Mouse (Mus musculus) liver, adult 2 months (tissue): Measurements from ENCODE around the gene Dolpp1. TPM values are rescaled to one million over a fixed set of nuclear protein-coding genes. Genes with fewer than 3 reads are reported as not detected.
A peak's percentile ranks its signal among the peaks of the same experiment; 100 is the strongest.
"Not testable (repeated sequence)": the region's sequence is repeated elsewhere in the genome, so short reads cannot be mapped to it uniquely, and the experiment has no call there.

Experiments used
- DNase-seq: peaks from one replicate; pipeline ENCODE4 v3.0.0-alpha.2; 2011; ENCODE audit warnings: low read depth, low spot score; ENCODE audit errors: extremely low read depth
- H3K27ac ChIP-seq: fragments of 200-500 bp; replicated peaks from 2 replicates; pipeline ENCODE4 v1.5.1; 2012; ENCODE audit warnings: low read depth, mild to moderate bottlenecking, control low read depth, inconsistent platforms, low read length; ENCODE audit not compliant: insufficient read depth
- H3K27me3 ChIP-seq: fragments of 200-500 bp; 2 replicates; pipeline ENCODE4 v1.6.1; 2012; ENCODE audit warnings: mild to moderate bottlenecking, moderate library complexity, low read length, inconsistent platforms; ENCODE audit not compliant: control insufficient read depth, insufficient read depth
- H3K36me3 ChIP-seq: fragments of 200-500 bp; 2 replicates; pipeline ENCODE4 v1.6.1; 2012; ENCODE audit warnings: low read length, inconsistent platforms; ENCODE audit not compliant: control insufficient read depth, insufficient read depth
- H3K4me1 ChIP-seq: fragments of 200-500 bp; 2 replicates; pipeline ENCODE4 v1.6.1; 2011; ENCODE audit warnings: low read length; ENCODE audit not compliant: control insufficient read depth, insufficient read depth
- H3K4me3 ChIP-seq: fragments of 200-500 bp; 2 replicates; pipeline ENCODE4 v1.5.1; 2011; ENCODE audit warnings: low read depth, mild to moderate bottlenecking, control low read depth, low read length, moderate library complexity; ENCODE audit not compliant: insufficient read depth
- H3K79me2 ChIP-seq: fragments of 200-500 bp; 2 replicates; pipeline ENCODE4 v1.6.1; 2012; ENCODE audit warnings: inconsistent platforms, mild to moderate bottlenecking, low read length, moderate library complexity; ENCODE audit not compliant: control insufficient read depth, insufficient read depth
- H3K9ac ChIP-seq: fragments of 200-500 bp; 2 replicates; pipeline ENCODE4 v1.6.1; 2012; ENCODE audit warnings: low read depth, mild to moderate bottlenecking, control low read depth, inconsistent platforms, low read length
- CTCF ChIP-seq: fragments of 200-500 bp; IDR thresholded peaks from 2 replicates; pipeline ENCODE4 v1.5.1; 2011; ENCODE audit warnings: low read depth, low read length, control low read depth
- POLR2A ChIP-seq: fragments of 200-500 bp; IDR thresholded peaks from 2 replicates; pipeline ENCODE4 v1.6.1; 2011; ENCODE audit warnings: low read length, control low read depth; ENCODE audit not compliant: insufficient read depth; ENCODE audit errors: extremely low read depth
- WGBS: fragments of 180-500 bp; shearing (Covaris S2); methylation state at CpG from one replicate; pipeline ENCODE4 v1.1.7; 2018; 5-methylcytosine and 5-hydroxymethylcytosine counted together
- polyA plus RNA-seq: library from polyadenylated mRNA; depleted of rRNA; stranded (reverse); fragments of >200 nt; gene quantifications from 2 replicates; pipeline ENCODE4 v1.2.3, GENCODE M21; 2012
- total RNA-seq: library from RNA; depleted of rRNA; stranded (reverse); fragments of >200 nt; gene quantifications from 2 replicates; pipeline ENCODE4 v1.2.3, GENCODE M21; 2014

The Dolpp1 gene
- total and polyA plus RNA-seq, 2 experiments, result 8.9 to 44.8 TPM

GRCm38 (mm10) chr2:30415157-30415935 lies 23.3 kb downstream of the Dolpp1 start, which contains the start of gene Crat:
TSS of gene Crat (minus strand) at chr2:30415813.
- Histone ChIP-seq H3K79me2 (peaks cover 35% of the 10 kb centered on the region), H3K4me3 (peak within 1 kb of the TSS; percentile 73), H3K9ac (peak within 1 kb of the TSS; percentile 75), H3K36me3 (no peaks in the 10 kb centered on the region), H3K27ac (peak within 1 kb of the TSS; percentile 92), H3K4me1 (peaks cover 26% of the 10 kb centered on the region), H3K27me3 (no peaks in the 10 kb centered on the region)
- WGBS, result 1% methylated on average over 58 of the region's 58 CpGs
- peak; percentile 81 for TF ChIP-seq POLR2A
- TF ChIP-seq CTCF, result no peak
- DNase-seq, result peak; percentile 95

- Histone ChIP-seq H3K9ac (peak within 1 kb of the TSS; percentile 75), H3K4me1 (peaks cover 25% of the 10 kb centered on the region), H3K27me3 (no peaks in the 10 kb centered on the region), H3K27ac (peak within 1 kb of the TSS; percentile 92), H3K36me3 (no peaks in the 10 kb centered on the region), H3K79me2 (peaks cover 35% of the 10 kb centered on the region), H3K4me3 (peak within 1 kb of the TSS; percentile 73)
- TF ChIP-seq POLR2A (peak; percentile 96), CTCF (no peak)
- WGBS, result under 1% methylated on average over 64 of the region's 67 CpGs
- no peak for DNase-seq
These were observed 24.0 kb downstream of the Dolpp1 start, which contains the start of gene Ptpa for GRCm38 (mm10) chr2:30415936-30416648. TSS of gene Ptpa (plus strand) at chr2:30416039.

- TF ChIP-seq CTCF (no peak), POLR2A (no peak)
- H3K9ac ChIP-seq, result peak overlapping the region; percentile 75
- H3K36me3 ChIP-seq, result no peaks in the 10 kb centered on the region
- H3K4me3 ChIP-seq, result peak overlapping the region; percentile 73
- H3K79me2 ChIP-seq, result peaks cover 35% of the 10 kb centered on the region
- WGBS, result under 1% methylated on average over 7 of the region's 7 CpGs
- no peak overlapping the region for H3K27ac ChIP-seq
- H3K4me1 ChIP-seq, result peaks cover 25% of the 10 kb centered on the region
- no peaks in the 10 kb centered on the region for H3K27me3 ChIP-seq
- no peak for DNase-seq
These were observed 24.6 kb downstream of the Dolpp1 start for GRCm38 (mm10) chr2:30416649-30416965.

GRCm38 (mm10) chr2:30417154-30417553 lies 25.1 kb downstream of the Dolpp1 start:
- DNase-seq, H3K27me3 ChIP-seq, H3K4me3 ChIP-seq, H3K27ac ChIP-seq, H3K36me3 ChIP-seq, H3K9ac ChIP-seq: not testable (repeated sequence)
- 53% methylated on average over 6 of the region's 6 CpGs for WGBS
- Histone ChIP-seq H3K79me2 (peaks cover 35% of the 10 kb centered on the region), H3K4me1 (peaks cover 25% of the 10 kb centered on the region)

- Histone ChIP-seq H3K79me2 (peaks cover 32% of the 10 kb centered on the region), H3K4me1 (peaks cover 23% of the 10 kb centered on the region)
These were observed 25.6 kb downstream of the Dolpp1 start for GRCm38 (mm10) chr2:30417595-30418165.

GRCm38 (mm10) chr2:30418259-30418658 lies 26.2 kb downstream of the Dolpp1 start:
- peaks cover 30% of the 10 kb centered on the region for H3K79me2 ChIP-seq

More at GRCm38 (mm10) chr2:30417595-30418165, 25.6 kb downstream of the Dolpp1 start:
- DNase-seq, result no peak
- no peaks in the 10 kb centered on the region for H3K27me3 ChIP-seq
- H3K36me3 ChIP-seq, result no peaks in the 10 kb centered on the region
- no peak overlapping the region for H3K27ac ChIP-seq
- H3K9ac ChIP-seq, result no peak overlapping the region
- TF ChIP-seq CTCF, result no peak
- 22% methylated on average over 5 of the region's 5 CpGs for WGBS
- no peak overlapping the region for H3K4me3 ChIP-seq

More at GRCm38 (mm10) chr2:30418259-30418658, 26.2 kb downstream of the Dolpp1 start:
- Histone ChIP-seq H3K36me3 (no peaks in the 10 kb centered on the region), H3K4me3 (no peak overlapping the region), H3K27ac (no peak overlapping the region), H3K4me1 (peaks cover 17% of the 10 kb centered on the region), H3K27me3 (no peaks in the 10 kb centered on the region), H3K9ac (no peak overlapping the region)
- 54% methylated on average over 6 of the region's 6 CpGs for WGBS
- TF ChIP-seq POLR2A, result no peak
- TF ChIP-seq CTCF, result no peak
- no peak for DNase-seq
